Mouse (Mus musculus) neural tube, embryonic 11.5 days (tissue): ENCODE results near the gene Gstp3. TPM values are rescaled to one million over a fixed set of nuclear protein-coding genes. Genes with fewer than 3 reads are reported as not detected.
"Not testable (repeated sequence)": the region's sequence is repeated elsewhere in the genome, so short reads cannot be mapped to it uniquely, and the experiment has no call there.

Experiments used
- ATAC-seq: fragments of 200-750 bp; cut with Nextera tagmentation; 2 replicates; pipeline ENCODE4 v1.8.0; 2017; ENCODE audit warnings: moderate number of reproducible peaks, mild to moderate bottlenecking, moderate TSS enrichment, moderate library complexity; ENCODE audit not compliant: insufficient read depth, low FRiP score, low TSS enrichment
- DNase-seq: peaks from one replicate; pipeline ENCODE4 v3.0.0-alpha.2; 2015; ENCODE audit warnings: low spot score
- H3K27ac ChIP-seq: fragments of 300-500 bp; sonication (generic); 2 replicates; pipeline ENCODE4 v1.5.1; 2014; ENCODE audit warnings: low read depth, mild to moderate bottlenecking, low read length
- H3K27me3 ChIP-seq: fragments of 300-500 bp; sonication (generic); 2 replicates; pipeline ENCODE4 v1.6.1; 2014; ENCODE audit warnings: mild to moderate bottlenecking, low read length, mixed read lengths; ENCODE audit not compliant: control insufficient read depth, insufficient read depth
- H3K36me3 ChIP-seq: fragments of 300-500 bp; sonication (generic); 2 replicates; pipeline ENCODE4 v1.6.1; 2014; ENCODE audit warnings: mild to moderate bottlenecking, low read length, moderate library complexity, mixed read lengths; ENCODE audit not compliant: control insufficient read depth, insufficient read depth
- H3K4me1 ChIP-seq: fragments of 300-500 bp; sonication (generic); 2 replicates; pipeline ENCODE4 v1.6.1; 2014; ENCODE audit warnings: low read length, mixed read lengths; ENCODE audit not compliant: control insufficient read depth, insufficient read depth
- H3K4me2 ChIP-seq: fragments of 300-500 bp; sonication (generic); 2 replicates; pipeline ENCODE4 v1.6.1; 2014; ENCODE audit warnings: low read depth, mild to moderate bottlenecking, moderate library complexity
- H3K4me3 ChIP-seq: fragments of 300-500 bp; sonication (generic); 2 replicates; pipeline ENCODE4 v1.5.1; 2014; ENCODE audit warnings: low read depth, low read length
- H3K9ac ChIP-seq: fragments of 300-500 bp; sonication (generic); 2 replicates; pipeline ENCODE4 v1.6.1; 2014; ENCODE audit warnings: mild to moderate bottlenecking, low read length
- H3K9me3 ChIP-seq: fragments of 300-500 bp; sonication (generic); 2 replicates; pipeline ENCODE4 v1.6.1; 2016; ENCODE audit warnings: low read length; ENCODE audit not compliant: control insufficient read depth
- WGBS: fragments of 180-500 bp; shearing (Covaris S2); extraction: QIAGEN DNeasy Blood & Tissue Kit; methylation state at CpG from one replicate; pipeline ENCODE4 v1.1.7; 2014; 5-methylcytosine and 5-hydroxymethylcytosine counted together
- polyA plus RNA-seq: library from polyadenylated mRNA; unstranded; fragments of >200 nt; fragmentation: Nextera tagmentation; extraction: Ambion mirVana; gene quantifications from 2 replicates; pipeline ENCODE4 v1.2.1, GENCODE M21; 2014

Gene Gstp3
- polyA plus RNA-seq, 1 experiment from 2014 or later, result not detected

GRCm38 (mm10) chr19:4072706-4073424 lies 13.5 kb upstream of the Gstp3 start:
- Histone ChIP-seq H3K4me2 (no peak overlapping the region), H3K9me3 (no peaks in the 10 kb centered on the region), H3K4me1 (no peaks in the 10 kb centered on the region), H3K9ac (no peak overlapping the region), H3K27ac (no peak overlapping the region), H3K4me3 (no peak overlapping the region), H3K27me3 (no peaks in the 10 kb centered on the region), H3K36me3 (no peaks in the 10 kb centered on the region)
- DNase-seq (no peak), ATAC-seq (no peak)
- 72% methylated on average over 6 of the region's 6 CpGs for whole genome bisulfite sequencing

GRCm38 (mm10) chr19:4071406-4071805 lies 12.0 kb upstream of the Gstp3 start:
- Histone ChIP-seq H3K4me2 (no peak overlapping the region), H3K27me3 (no peaks in the 10 kb centered on the region), H3K9ac (no peak overlapping the region), H3K27ac (no peak overlapping the region), H3K36me3 (no peaks in the 10 kb centered on the region), H3K4me1 (no peaks in the 10 kb centered on the region), H3K9me3 (no peaks in the 10 kb centered on the region), H3K4me3 (no peak overlapping the region)
- WGBS, result 92% methylated on average over 6 of the region's 6 CpGs
- ATAC-seq (no peak), DNase-seq (no peak)

GRCm38 (mm10) chr19:4070756-4071155 lies 11.4 kb upstream of the Gstp3 start:
- H3K9me3 ChIP-seq, result no peaks in the 10 kb centered on the region
- H3K27ac ChIP-seq, result no peak overlapping the region
- H3K36me3 ChIP-seq, result no peaks in the 10 kb centered on the region
- ATAC-seq, result no peak
- DNase-seq, result no peak
- H3K27me3 ChIP-seq, result no peaks in the 10 kb centered on the region
- 84% methylated on average over 8 of the region's 8 CpGs for WGBS
- H3K4me2 ChIP-seq, result no peak overlapping the region
- H3K4me3 ChIP-seq, result no peak overlapping the region
- H3K9ac ChIP-seq, result no peak overlapping the region
- H3K4me1 ChIP-seq, result no peaks in the 10 kb centered on the region

DNA sequence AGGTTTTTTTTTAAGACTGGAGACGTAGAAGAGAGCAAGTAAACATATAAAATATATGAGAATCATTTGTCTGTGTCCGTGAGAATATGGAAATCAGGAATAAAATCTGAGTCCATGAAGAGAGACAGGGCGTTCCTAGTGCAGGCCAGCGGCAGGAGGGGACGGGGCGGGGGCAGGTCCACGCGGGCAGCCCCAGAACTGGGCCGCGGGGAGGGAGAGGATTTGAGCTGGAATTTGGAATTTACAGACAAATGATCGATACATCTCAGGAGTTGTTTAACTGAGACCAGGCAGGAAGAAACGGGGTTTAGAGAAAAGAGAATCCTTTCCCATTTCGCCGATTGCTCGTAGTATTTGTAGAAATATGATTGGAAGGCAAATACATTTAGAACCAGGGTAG lies 10.9 kb upstream of the Gstp3 start:
- Histone ChIP-seq H3K4me2 (no peak overlapping the region), H3K9ac (no peak overlapping the region), H3K9me3 (no peaks in the 10 kb centered on the region), H3K4me3 (no peak overlapping the region), H3K27me3 (no peaks in the 10 kb centered on the region), H3K27ac (no peak overlapping the region), H3K4me1 (no peaks in the 10 kb centered on the region), H3K36me3 (no peaks in the 10 kb centered on the region)
- DNase-seq (no peak), ATAC-seq (no peak)
- WGBS, result 74% methylated on average over 15 of the region's 15 CpGs

GRCm38 (mm10) chr19:4068717-4069410 lies 9.5 kb upstream of the Gstp3 start:
- no peaks in the 10 kb centered on the region for H3K4me1 ChIP-seq
- no peak overlapping the region for H3K4me2 ChIP-seq
- WGBS, result 81% methylated on average over 15 of the region's 15 CpGs
- no peaks in the 10 kb centered on the region for H3K36me3 ChIP-seq
- no peak overlapping the region for H3K9ac ChIP-seq
- no peaks in the 10 kb centered on the region for H3K9me3 ChIP-seq
- no peak overlapping the region for H3K27ac ChIP-seq
- ATAC-seq, result no peak
- H3K27me3 ChIP-seq, result no peaks in the 10 kb centered on the region
- DNase-seq, result no peak
- no peak overlapping the region for H3K4me3 ChIP-seq

- H3K4me3 ChIP-seq, H3K4me2 ChIP-seq, H3K4me1 ChIP-seq, H3K27me3 ChIP-seq, DNase-seq, H3K9ac ChIP-seq, H3K9me3 ChIP-seq, H3K27ac ChIP-seq, ATAC-seq, H3K36me3 ChIP-seq: not testable (repeated sequence)
- 94% methylated on average over 2 of the region's 2 CpGs for WGBS
Measured at GRCm38 (mm10) chr19:4068242-4068641, 8.9 kb upstream of the Gstp3 start.

- H3K9ac ChIP-seq, result no peak overlapping the region
- no peak overlapping the region for H3K4me2 ChIP-seq
- no peaks in the 10 kb centered on the region for H3K36me3 ChIP-seq
- ATAC-seq (no peak), DNase-seq (no peak)
- no peaks in the 10 kb centered on the region for H3K9me3 ChIP-seq
- no peak overlapping the region for H3K4me3 ChIP-seq
- H3K27ac ChIP-seq, result no peak overlapping the region
- H3K27me3 ChIP-seq, result no peaks in the 10 kb centered on the region
- no peaks in the 10 kb centered on the region for H3K4me1 ChIP-seq
Measured at GRCm38 (mm10) chr19:4066877-4067276, 7.5 kb upstream of the Gstp3 start.

GRCm38 (mm10) chr19:4066280-4066679 lies 6.9 kb upstream of the Gstp3 start:
- DNase-seq, result no peak
- Histone ChIP-seq H3K27me3 (no peaks in the 10 kb centered on the region), H3K9ac (no peak overlapping the region), H3K4me1 (no peaks in the 10 kb centered on the region), H3K27ac (no peak overlapping the region), H3K9me3 (no peaks in the 10 kb centered on the region), H3K4me2 (no peak overlapping the region), H3K36me3 (no peaks in the 10 kb centered on the region), H3K4me3 (no peak overlapping the region)
- 83% methylated on average over 6 of the region's 6 CpGs for WGBS
- no peak for ATAC-seq

GRCm38 (mm10) chr19:4064501-4064900 lies 5.1 kb upstream of the Gstp3 start:
- not testable (repeated sequence) for ATAC-seq, H3K36me3 ChIP-seq, H3K4me1 ChIP-seq, H3K27me3 ChIP-seq, H3K9me3 ChIP-seq, H3K4me2 ChIP-seq, H3K9ac ChIP-seq, H3K27ac ChIP-seq, H3K4me3 ChIP-seq, DNase-seq
- 50% methylated on average over 2 of the region's 11 CpGs for WGBS
